Mouse (Mus musculus) liver, adult 2 months (tissue): Measurements from ENCODE around the gene Vmn2r77.
"Not testable (repeated sequence)": the region's sequence is repeated elsewhere in the genome, so short reads cannot be mapped to it uniquely, and the experiment has no call there.

Experiments
- CTCF ChIP-seq: fragments of 200-500 bp; IDR thresholded peaks from 2 replicates; pipeline ENCODE4 v1.5.1; 2011; ENCODE audit warnings: low read depth, low read length, control low read depth
- POLR2A ChIP-seq: fragments of 200-500 bp; IDR thresholded peaks from 2 replicates; pipeline ENCODE4 v1.6.1; 2011; ENCODE audit warnings: low read length, control low read depth; ENCODE audit not compliant: insufficient read depth; ENCODE audit errors: extremely low read depth

DNA sequence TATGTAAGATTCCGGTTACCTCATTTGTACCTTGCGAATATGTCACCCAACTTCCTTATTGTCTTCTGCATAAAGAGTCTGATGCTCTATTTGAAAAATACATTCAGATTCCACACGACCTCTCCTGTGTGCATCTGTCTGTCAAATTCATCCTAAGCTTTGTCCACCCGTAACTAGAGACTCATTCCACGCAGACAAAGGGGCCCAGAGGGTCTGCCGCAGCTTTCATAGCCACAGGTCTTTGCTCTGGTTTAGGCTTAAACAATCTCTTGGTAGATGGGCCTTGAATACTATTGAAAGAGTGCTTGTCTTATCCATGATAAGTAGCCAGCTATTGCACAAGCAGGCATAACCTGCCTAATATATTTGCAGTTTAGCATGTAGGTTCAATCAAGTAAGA lies 20.9 kb downstream of the Vmn2r77 start:
- TF ChIP-seq CTCF, POLR2A: not testable (repeated sequence)
